ENCODE assay signal across 19 mouse cellular contexts in genomic region chr17:84672376-84673369, GRCm38 (mm10). TPM values are rescaled to one million over a fixed set of nuclear protein-coding genes. Genes with fewer than 3 reads are reported as not detected.
DNase-seq lines count a peak whose midpoint lies in the region; ATAC-seq lines count a peak whose summit lies in the region.
"Had no signal": no experiment of that assay in that cellular context is flagged by ENCODE, and none has a peak within 500 bp of the region (broad histone marks: within the 10 kb centered on the region; RNA-seq: fewer than 3 reads in every experiment).

No protein-coding gene starts in this region.

- H3K4me2 ChIP-seq in neural tube, embryonic 11.5 days (ENCODE audit: low read depth), result no peak overlapping the region
- H3K4me2 ChIP-seq: neural tube, embryonic 13.5 days had no signal

- no peak overlapping the region for H3K27ac ChIP-seq in neural tube, embryonic 11.5 days (ENCODE audit: low read depth, low read length)
- no peak overlapping the region for H3K27ac ChIP-seq in hindbrain, embryonic 10.5 days
- H3K27ac ChIP-seq: neural tube, embryonic 13.5 days had no signal

- no peak for ATAC-seq in neural tube, embryonic 11.5 days (ENCODE audit: insufficient read depth, low FRiP score, low TSS enrichment)
- ATAC-seq: inflammation-experienced regulatory T-cells, adult 6 months had no signal

- no peaks in the 10 kb centered on the region for H3K9me3 ChIP-seq in neural tube, embryonic 11.5 days (ENCODE audit: control insufficient read depth, low read length)
- H3K9me3 ChIP-seq in hindbrain, embryonic 10.5 days, result no peaks in the 10 kb centered on the region
- H3K9me3 ChIP-seq: neural tube, embryonic 13.5 days had no signal

- no peak overlapping the region for H3K4me3 ChIP-seq in neural tube, embryonic 11.5 days (ENCODE audit: low read depth, low read length)
- H3K4me3 ChIP-seq in hindbrain, embryonic 10.5 days, result no peak overlapping the region
- H3K4me3 ChIP-seq: erythroblast, embryonic 14.5 days; neural tube, embryonic 13.5 days had no signal

- 82% methylated on average over 16 of the region's 16 CpGs for WGBS in neural tube, embryonic 11.5 days
- 81% methylated on average over 16 of the region's 16 CpGs for WGBS in hindbrain, embryonic 10.5 days

- DNase-seq in neural tube, embryonic 11.5 days (ENCODE audit: low spot score), result peak; percentile 4
- no peak for DNase-seq in neural tube, embryonic 10.5 days (ENCODE audit: extremely low spot score, low spot score)
- peak; percentile 45 for DNase-seq in kidney, postnatal 10 days
- peak; percentile 21 to 37 for DNase-seq in lung, postnatal 4 days
- no peak for DNase-seq in left cerebral cortex, adult 8-10 months (ENCODE audit: low spot score in 2 of 2)
- no peak for DNase-seq in heart, adult 8-10 months (ENCODE audit: low spot score)
- no peak for DNase-seq in hindbrain, embryonic 10.5 days (ENCODE audit: low spot score)
- DNase-seq: cerebellum, adult 2 months; liver; retina, postnatal 1 day; thymus, postnatal 14 days had no signal

- no peak overlapping the region for H3K9ac ChIP-seq in neural tube, embryonic 11.5 days (ENCODE audit: low read length)
- H3K9ac ChIP-seq: neural tube, embryonic 13.5 days had no signal

- 0 out of 2 replicates have a peak, but pooled peaks cover 2% of the 10 kb centered on the region for H3K27me3 ChIP-seq in neural tube, embryonic 11.5 days (ENCODE audit: control insufficient read depth, insufficient read depth, low read length)
- H3K27me3 ChIP-seq in hindbrain, embryonic 10.5 days (ENCODE audit: insufficient read depth, poor library complexity, severe bottlenecking), result peaks cover 13% of the 10 kb centered on the region

- no peaks in the 10 kb centered on the region for H3K36me3 ChIP-seq in neural tube, embryonic 11.5 days (ENCODE audit: control insufficient read depth, insufficient read depth, low read length)
- H3K36me3 ChIP-seq in hindbrain, embryonic 10.5 days, result no peaks in the 10 kb centered on the region
- H3K36me3 ChIP-seq: neural tube, embryonic 13.5 days had no signal

- H3K4me1 ChIP-seq in neural tube, embryonic 11.5 days (ENCODE audit: control insufficient read depth, insufficient read depth, low read length), result no peaks in the 10 kb centered on the region
- peaks cover 20% of the 10 kb centered on the region for H3K4me1 ChIP-seq in hindbrain, embryonic 10.5 days (replicated peaks)

RNA-seq across cellular contexts. Expression of gene Abcg8, which starts 3.4 kb away (rescaled TPM):
- polyA plus RNA-seq in neural tube, embryonic 11.5 days (2014; fragmentation: Nextera tagmentation; extraction: Ambion mirVana), result not detected in 2 replicates
- under 1 TPM in 1 of 4 experiments, not detected in 3; 0.13 TPM for total RNA-seq in left cerebral cortex, adult 8-10 months (2022)
- total RNA-seq in heart, adult 8-10 months (2022), result under 1 TPM in 1 of 4 experiments, not detected in 3; 0.16 TPM
- 0.10 and 0.15 TPM in 2 replicates for polyA plus RNA-seq in hindbrain, embryonic 10.5 days (2016; fragmentation: Nextera tagmentation; extraction: Ambion mirVana)
- total RNA-seq: granulocyte monocyte progenitor cell, adult 5-6 weeks; heart, postnatal 25 days; left cerebral cortex, postnatal 10 days; megakaryocyte-erythroid progenitor cell, adult 5-6 weeks had no signal
- polyA plus RNA-seq: cerebellum, adult 2 months; erythroblast, embryonic 14.5 days; frontal cortex, adult 2 months; inflammation-experienced regulatory T-cells, adult 6 months; neural tube, embryonic 13.5 days had no signal

RNA-seq across cellular contexts. Expression of gene Abcg5, which starts 10.1 kb away (rescaled TPM):
- polyA plus RNA-seq in neural tube, embryonic 11.5 days (2014; fragmentation: Nextera tagmentation; extraction: Ambion mirVana), result 0.16 and 0.52 TPM in 2 replicates
- under 1 TPM in 1 of 4 experiments, not detected in 3; 0.30 TPM for total RNA-seq in left cerebral cortex, adult 8-10 months (2022)
- total RNA-seq in heart, adult 8-10 months (2022), result not detected
- polyA plus RNA-seq in hindbrain, embryonic 10.5 days (2016; fragmentation: Nextera tagmentation; extraction: Ambion mirVana), result 2.6 and 3.2 TPM in 2 replicates
- total RNA-seq: granulocyte monocyte progenitor cell, adult 5-6 weeks; heart, postnatal 25 days; left cerebral cortex, postnatal 10 days; megakaryocyte-erythroid progenitor cell, adult 5-6 weeks had no signal
- polyA plus RNA-seq: erythroblast, embryonic 14.5 days; frontal cortex, adult 2 months had no signal

RNA-seq across cellular contexts. Expression of gene Dync2li1, which starts 46.4 kb away (rescaled TPM):
- polyA plus RNA-seq in neural tube, embryonic 11.5 days (2014; fragmentation: Nextera tagmentation; extraction: Ambion mirVana), result 29.6 and 30.4 TPM in 2 replicates
- 10 to 100 TPM; 21.3 to 24.5 (median 22.5) TPM for total RNA-seq in left cerebral cortex, adult 8-10 months (2022)
- total RNA-seq in heart, adult 8-10 months (2022), result 1 to 10 TPM; 2.5 to 4.9 (median 3.2) TPM
- 29.4 and 30.0 TPM in 2 replicates for polyA plus RNA-seq in hindbrain, embryonic 10.5 days (2016; fragmentation: Nextera tagmentation; extraction: Ambion mirVana)
- polyA plus RNA-seq: erythroblast, embryonic 14.5 days had no signal

Comparison
In these comparisons a context has a peak if more than half of its experiments do, and no peak if none do; other contexts are left out.
1. DNase-seq: peak in neural tube, embryonic 11.5 days (single experiment), kidney, postnatal 10 days (single experiment) and lung, postnatal 4 days (2 of 2); none in neural tube, embryonic 10.5 days (single experiment), left cerebral cortex, adult 8-10 months (0 of 2), heart, adult 8-10 months (single experiment) and hindbrain, embryonic 10.5 days (single experiment).